Mouse (Mus musculus) kidney, adult 2 months (tissue): Measurements from ENCODE around the gene Zmiz1.

Experiments used
- CTCF ChIP-seq: fragments of 200-500 bp; conservative IDR thresholded peaks from 2 replicates; pipeline ENCODE4 v1.5.1; 2011; ENCODE audit warnings: low read depth, mild to moderate bottlenecking, control low read depth, low read length, moderate library complexity, mixed read lengths; ENCODE audit not compliant: insufficient read depth, insufficient read length
- POLR2A ChIP-seq: fragments of 200-500 bp; IDR thresholded peaks from one replicate; pipeline ENCODE4 v1.6.1; 2011; ENCODE audit warnings: low read depth, low read length, control low read depth

DNA sequence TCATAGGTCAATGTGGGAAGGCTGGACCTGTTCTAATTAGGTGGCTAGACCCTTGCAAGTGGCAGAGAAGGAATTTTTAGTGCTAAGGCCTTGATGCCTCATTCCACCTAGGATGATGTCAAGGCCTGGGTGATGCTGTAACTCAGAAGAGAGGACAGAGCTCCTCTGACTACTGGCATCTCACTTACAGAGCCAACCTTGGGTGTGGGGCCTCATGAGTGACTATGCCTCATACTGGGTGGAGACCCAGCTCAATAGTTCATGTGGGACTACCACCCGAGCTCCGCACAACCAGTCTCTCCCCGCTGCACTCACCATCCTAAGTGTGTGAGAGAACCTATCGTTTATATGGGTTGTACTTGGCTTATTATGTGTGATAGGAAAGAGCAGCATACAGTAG lies 84.9 kb downstream of the Zmiz1 start:
- no peak for TF ChIP-seq CTCF
- TF ChIP-seq POLR2A, result no peak
